Mouse (Mus musculus) CH12.LX (cell line): ENCODE measurements around the gene Pigf. TPM values are rescaled to one million over a fixed set of nuclear protein-coding genes. Genes with fewer than 3 reads are reported as not detected.

Source experiments
- DNase-seq: peaks from one replicate; pipeline ENCODE4 v3.0.0-alpha.2; 2013; ENCODE audit errors: extremely low read depth
- H3K27ac ChIP-seq: 2 replicates; pipeline ENCODE4 v1.5.1; 2012; ENCODE audit warnings: low read depth, mild to moderate bottlenecking, control low read depth, moderate library complexity; ENCODE audit not compliant: insufficient read depth
- H3K27me3 ChIP-seq: replicated peaks from 2 replicates; pipeline ENCODE3; 2012; ENCODE audit warnings: inconsistent platforms
- H3K36me3 ChIP-seq, 2 experiments: replicated peaks in 1 of 2; 2 replicates each; pipeline versions ENCODE3 to v1.6.1; 2012; ENCODE audit warnings: inconsistent platforms in 1 of 2, low read length in 1 of 2, mild to moderate bottlenecking in 1 of 2, mixed read lengths in 1 of 2, moderate library complexity in 1 of 2; ENCODE audit not compliant: control insufficient read depth in 1 of 2, insufficient read depth in 1 of 2
- H3K4me1 ChIP-seq, 2 experiments: 2 replicates each; pipeline ENCODE4 v1.6.1; 2012; ENCODE audit warnings: inconsistent platforms in 1 of 2, moderate library complexity in 1 of 2; ENCODE audit not compliant: insufficient read depth in 2 of 2, control insufficient read depth in 1 of 2
- H3K4me2 ChIP-seq: 2 replicates; pipeline ENCODE4 v1.6.1; 2012; ENCODE audit warnings: low read depth, mild to moderate bottlenecking, control low read depth; ENCODE audit not compliant: poor library complexity, insufficient read depth, severe bottlenecking
- H3K4me3 ChIP-seq, 3 experiments: fragments of 150-350 bp in 1 of 3; sonication (generic) in 1 of 3; replicated peaks in 1 of 3; 2 replicates each; pipeline versions ENCODE3 to v1.5.1; 2011 to 2012; ENCODE audit warnings: low read depth in 2 of 3, low read length in 2 of 3, mild to moderate bottlenecking in 2 of 3, moderate library complexity in 2 of 3, control low read depth in 1 of 3, improper control_type of control experiment in 1 of 3, inconsistent platforms in 1 of 3, mixed read lengths in 1 of 3; ENCODE audit not compliant: poor library complexity in 1 of 3
- H3K79me2 ChIP-seq: replicated peaks from 2 replicates; pipeline ENCODE4 v1.6.1; 2012; ENCODE audit warnings: mild to moderate bottlenecking, moderate library complexity; ENCODE audit not compliant: control insufficient read depth, poor library complexity, insufficient read depth, severe bottlenecking; ENCODE audit errors: extremely low read depth
- H3K9ac ChIP-seq: 2 replicates; pipeline ENCODE4 v1.6.1; 2012; ENCODE audit warnings: low read depth, mild to moderate bottlenecking, control low read depth, moderate library complexity; ENCODE audit not compliant: insufficient read depth
- H3K9me3 ChIP-seq: replicated peaks from 2 replicates; pipeline ENCODE3; 2012; ENCODE audit warnings: low read length, inconsistent platforms, mixed read lengths
- BHLHE40 ChIP-seq: IDR thresholded peaks from 2 replicates; pipeline ENCODE4 v1.6.1; 2011; ENCODE audit warnings: mild to moderate bottlenecking, low read depth, low read length, improper control_type of control experiment
- CHD1 ChIP-seq: IDR thresholded peaks from 2 replicates; pipeline ENCODE4 v1.6.1; 2012; ENCODE audit warnings: low read depth, low read length, improper control_type of control experiment, inconsistent platforms
- CHD2 ChIP-seq: IDR thresholded peaks from 2 replicates; pipeline ENCODE4 v1.6.1; 2011; ENCODE audit warnings: low read length, improper control_type of control experiment
- CTCF ChIP-seq, 2 experiments: IDR thresholded peaks in 1 of 2; conservative IDR thresholded peaks in 1 of 2; 2 replicates each; pipeline ENCODE4 v1.5.1; 2011 to 2012; ENCODE audit warnings: low read depth in 2 of 2, low read length in 2 of 2, improper control_type of control experiment in 1 of 2, inconsistent platforms in 1 of 2, mild to moderate bottlenecking in 1 of 2, moderate library complexity in 1 of 2
- E2F4 ChIP-seq: IDR thresholded peaks from 2 replicates; pipeline ENCODE4 v1.6.1; 2011; ENCODE audit warnings: low read depth, low read length, improper control_type of control experiment; ENCODE audit not compliant: insufficient replicate concordance
- ELF1 ChIP-seq: IDR thresholded peaks from 2 replicates; pipeline ENCODE4 v1.6.1; 2014; ENCODE audit warnings: low read depth, mild to moderate bottlenecking, inconsistent platforms, low read length, improper control_type of control experiment
- IRF4 ChIP-seq: IDR thresholded peaks from 2 replicates; pipeline ENCODE4 v1.6.1; 2014; ENCODE audit warnings: low read depth, mild to moderate bottlenecking, inconsistent platforms, low read length, improper control_type of control experiment
- JUN ChIP-seq: IDR thresholded peaks from 2 replicates; pipeline ENCODE4 v1.6.1; 2011; ENCODE audit warnings: low read depth, mild to moderate bottlenecking, low read length, improper control_type of control experiment, moderate library complexity; ENCODE audit not compliant: insufficient read depth
- JUND ChIP-seq: conservative IDR thresholded peaks from 2 replicates; pipeline ENCODE4 v1.6.1; 2011; ENCODE audit warnings: low read depth, low read length, improper control_type of control experiment
- MAX ChIP-seq: IDR thresholded peaks from 2 replicates; pipeline ENCODE4 v1.6.1; 2011; ENCODE audit warnings: low read length, improper control_type of control experiment
- MAZ ChIP-seq: IDR thresholded peaks from 2 replicates; pipeline ENCODE4 v1.6.1; 2012; ENCODE audit warnings: low read depth, mild to moderate bottlenecking, inconsistent platforms, low read length, improper control_type of control experiment, moderate library complexity
- MEF2A ChIP-seq: IDR thresholded peaks from 2 replicates; pipeline ENCODE4 v1.6.1; 2014; ENCODE audit warnings: low read depth, mild to moderate bottlenecking, inconsistent platforms, low read length, improper control_type of control experiment, borderline replicate concordance
- MXI1 ChIP-seq: IDR thresholded peaks from 2 replicates; pipeline ENCODE4 v1.6.1; 2011; ENCODE audit warnings: mild to moderate bottlenecking, low read depth, low read length, improper control_type of control experiment
- NELFE ChIP-seq: IDR thresholded peaks from 2 replicates; pipeline ENCODE4 v1.6.1; 2011; ENCODE audit warnings: low read depth, low read length, improper control_type of control experiment
- PAX5 ChIP-seq: IDR thresholded peaks from 2 replicates; pipeline ENCODE4 v1.6.1; 2012; ENCODE audit warnings: low read length, inconsistent platforms, mixed read lengths
- POLR2A ChIP-seq: IDR thresholded peaks from 2 replicates; pipeline ENCODE4 v1.6.1; 2011; ENCODE audit warnings: low read depth, mild to moderate bottlenecking, improper control_type of control experiment, low read length
- POLR2AphosphoS2 ChIP-seq: IDR thresholded peaks from 2 replicates; pipeline ENCODE4 v1.6.1; 2011; ENCODE audit warnings: low read depth, low read length, improper control_type of control experiment
- RCOR1 ChIP-seq: conservative IDR thresholded peaks from 2 replicates; pipeline ENCODE4 v1.6.1; 2012; ENCODE audit warnings: low read depth, mild to moderate bottlenecking, inconsistent platforms, low read length, improper control_type of control experiment
- SIN3A ChIP-seq: IDR thresholded peaks from 2 replicates; pipeline ENCODE4 v1.6.1; 2012; ENCODE audit warnings: low read length, improper control_type of control experiment, inconsistent platforms
- SMC3 ChIP-seq: IDR thresholded peaks from 2 replicates; pipeline ENCODE4 v1.6.1; 2011; ENCODE audit warnings: low read depth, low read length, improper control_type of control experiment
- UBTF ChIP-seq: IDR thresholded peaks from 2 replicates; pipeline ENCODE4 v1.6.1; 2012; ENCODE audit warnings: low read depth, mild to moderate bottlenecking, inconsistent platforms, low read length, improper control_type of control experiment, moderate library complexity
- USF1 ChIP-seq: IDR thresholded peaks from 2 replicates; pipeline ENCODE4 v1.6.1; 2014; ENCODE audit warnings: low read depth, mild to moderate bottlenecking, inconsistent platforms, low read length, improper control_type of control experiment
- USF2 ChIP-seq: conservative IDR thresholded peaks from 2 replicates; pipeline ENCODE4 v1.6.1; 2011; ENCODE audit warnings: low read depth, low read length, improper control_type of control experiment
- ZC3H11A ChIP-seq: IDR thresholded peaks from 2 replicates; pipeline ENCODE4 v1.6.1; 2012; ENCODE audit warnings: low read depth, mild to moderate bottlenecking, inconsistent platforms, low read length, improper control_type of control experiment
- ZKSCAN1 ChIP-seq: IDR thresholded peaks from 2 replicates; pipeline ENCODE4 v1.6.1; 2012; ENCODE audit warnings: low read depth, inconsistent platforms, low read length, improper control_type of control experiment, borderline replicate concordance
- ZMIZ1 ChIP-seq: IDR thresholded peaks from 2 replicates; pipeline ENCODE4 v1.6.1; 2012; ENCODE audit warnings: low read depth, mild to moderate bottlenecking, inconsistent platforms, low read length, improper control_type of control experiment
- ZNF384 ChIP-seq: IDR thresholded peaks from 2 replicates; pipeline ENCODE4 v1.6.1; 2012; ENCODE audit warnings: low read depth, low read length, improper control_type of control experiment, inconsistent platforms
- dilution Hi-C: fragments of 300-500 bp; cut with MboI; formaldehyde crosslinking; loops from 2 replicates; pipeline ENCODE4 v1.14.3; 2020; ENCODE audit warnings: low sequenced_read_pairs; ENCODE audit not compliant: extremely low pct_unique_long_range_greater_than_20kb, extremely low pct_ligation_motif_present
- in situ Hi-C: fragments of 300-500 bp; cut with MboI; formaldehyde crosslinking; loops from 3 replicates; pipeline ENCODE4 v1.14.3; 2019; ENCODE audit warnings: low sequenced_read_pairs, low pct_ligation_motif_present, low pct_unique_long_range_greater_than_20kb, mixed read lengths
- polyA plus RNA-seq: library from polyadenylated mRNA; unstranded; fragments of >175 nt; gene quantifications from 2 replicates; pipeline ENCODE4 v1.2.1, GENCODE M21; 2012; ENCODE audit warnings: low read depth; ENCODE audit not compliant: insufficient read length
- total RNA-seq, 2 experiments: library from RNA; depleted of rRNA; stranded (reverse); fragments of 300-350 nt in 1 of 2; fragments of >200 nt in 1 of 2; gene quantifications; 2 replicates each; pipeline ENCODE4 v1.2.3; 2012 to 2014

Pigf gene
- total and polyA plus RNA-seq, 3 experiments = 33.6 to 70.8 (median 37.6) TPM

DNA sequence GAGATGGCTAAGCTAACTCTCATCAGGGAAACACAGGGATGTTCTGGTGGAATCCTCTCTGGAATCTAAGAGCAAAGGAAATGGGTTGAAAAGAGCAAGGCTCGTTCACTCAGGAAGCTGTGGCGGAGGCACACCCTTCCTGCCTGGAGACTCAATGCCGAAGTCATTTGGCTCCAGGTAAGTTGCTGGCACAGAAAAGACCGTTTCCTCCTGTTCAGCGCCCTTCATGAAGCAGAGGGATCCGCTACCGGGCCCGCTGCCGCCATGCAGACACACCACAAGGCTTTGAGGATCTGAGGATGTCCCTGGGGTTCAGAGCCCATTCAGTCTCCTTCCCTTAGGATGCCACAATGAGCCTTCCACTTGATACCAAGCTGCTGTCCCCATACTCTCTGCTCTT, 37.4 kb upstream of the Pigf start:
- in situ Hi-C loops (no loop called here), dilution Hi-C loops (no loop called here)
- no peak for DNase-seq
- TF ChIP-seq IRF4 = no peak
- TF ChIP-seq CHD2 = no peak
- TF ChIP-seq RCOR1 = no peak
- TF ChIP-seq ZNF384 = no peak
- no peak for TF ChIP-seq USF2
- no peak for TF ChIP-seq SIN3A
- no peak for TF ChIP-seq MEF2A
- no peak for TF ChIP-seq ELF1
- TF ChIP-seq BHLHE40 = no peak
- no peak for TF ChIP-seq E2F4
- TF ChIP-seq ZC3H11A = no peak
- no peak for TF ChIP-seq POLR2A
- no peak for TF ChIP-seq CHD1
- TF ChIP-seq SMC3 = no peak
- no peak for TF ChIP-seq ZMIZ1
- no peak for TF ChIP-seq JUN
- no peak for TF ChIP-seq MAX
- no peak overlapping the region for H3K9ac ChIP-seq
- no peak overlapping the region for H3K4me3 ChIP-seq
- H3K4me1 ChIP-seq = peaks cover 0 to 5% of the 10 kb centered on the region in 2 experiments; a peak in 2 of 4 replicates
- no peaks in the 10 kb centered on the region for H3K9me3 ChIP-seq
- H3K27me3 ChIP-seq = no peaks in the 10 kb centered on the region
- no peaks in the 10 kb centered on the region for H3K36me3 ChIP-seq
- H3K4me2 ChIP-seq = no peak overlapping the region
- H3K27ac ChIP-seq = no peak overlapping the region
- no peaks in the 10 kb centered on the region for H3K79me2 ChIP-seq

DNA sequence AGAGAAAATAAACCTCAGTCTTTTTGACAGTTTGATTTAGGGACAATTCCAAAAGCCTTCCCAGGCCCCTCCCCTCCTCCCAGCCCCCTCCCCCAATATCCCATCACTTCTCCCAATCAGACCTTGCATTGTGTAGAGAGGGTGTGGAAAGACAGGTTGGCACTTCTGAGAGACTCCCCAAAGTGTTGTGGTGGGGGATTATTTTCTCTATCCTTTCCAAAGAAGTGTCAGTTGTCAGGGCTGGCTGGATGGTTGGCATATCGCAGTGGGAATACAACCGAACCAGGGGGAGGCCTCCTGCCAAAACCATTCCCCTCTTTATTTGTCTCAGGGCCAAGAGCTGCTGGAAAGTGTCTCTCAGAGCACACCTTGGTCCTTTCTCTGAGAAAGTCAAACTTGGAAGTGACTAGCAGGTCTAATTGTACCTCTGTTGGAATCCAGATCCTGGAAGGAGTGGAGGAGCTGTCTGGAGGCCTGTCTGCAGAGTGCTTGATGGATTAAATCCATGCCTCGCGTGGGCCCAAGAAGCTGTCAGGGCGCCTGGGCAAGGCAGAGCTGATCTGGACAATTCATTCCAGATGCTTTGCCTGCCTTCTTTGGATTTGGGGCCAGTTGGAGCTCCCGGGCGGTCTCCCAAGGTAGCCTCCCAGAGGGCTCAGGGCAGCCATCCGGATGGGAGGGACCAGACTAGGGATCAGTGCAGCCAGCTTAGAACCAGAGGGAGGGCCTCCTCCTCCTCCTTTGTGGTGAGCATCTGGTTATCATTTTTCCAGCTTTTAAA, 32.5 kb upstream of the Pigf start:
- H3K9me3 ChIP-seq = no peaks in the 10 kb centered on the region
- peaks cover 0 to 3% of the 10 kb centered on the region in 2 experiments; a peak in 1 of 4 replicates for H3K4me1 ChIP-seq
- H3K27ac ChIP-seq = no peak overlapping the region
- H3K27me3 ChIP-seq = no peaks in the 10 kb centered on the region
- no peak overlapping the region for H3K4me2 ChIP-seq
- TF ChIP-seq ZNF384 (no peak), NELFE (no peak), CHD1 (no peak), POLR2A (no peak), MAZ (no peak), ZC3H11A (no peak), ZKSCAN1 (no peak), SMC3 (no peak), UBTF (no peak), USF1 (no peak), PAX5 (no peak), BHLHE40 (no peak), MEF2A (no peak), USF2 (no peak), MAX (no peak), POLR2AphosphoS2 (no peak), CTCF (conservative IDR thresholded peaks at IDR 0.05 in 1 of 2, IDR thresholded peaks at IDR 0.05 in 1 of 2; ENCODE audit: low read depth in 2 of 2, low read length in 2 of 2) (no peak), JUND (no peak), MXI1 (no peak), RCOR1 (no peak)
- H3K79me2 ChIP-seq = no peaks in the 10 kb centered on the region
- no peak overlapping the region for H3K9ac ChIP-seq
- no peak for DNase-seq
- no peak overlapping the region for H3K4me3 ChIP-seq
- H3K36me3 ChIP-seq = no peaks in the 10 kb centered on the region
- dilution Hi-C loops (no loop called here), in situ Hi-C loops (no loop called here)
